Mouse (Mus musculus): ENCODE data around the gene Vps52. TPM values are rescaled to one million over a fixed set of nuclear protein-coding genes. Genes with fewer than 3 reads are reported as not detected.
"Not testable (repeated sequence)": the region's sequence is repeated elsewhere in the genome, so short reads cannot be mapped to it uniquely, and the experiment has no call there.

Vps52 gene
- polyA plus RNA-seq, 1 experiment from 2014 or later: 63.2 TPM

DNA sequence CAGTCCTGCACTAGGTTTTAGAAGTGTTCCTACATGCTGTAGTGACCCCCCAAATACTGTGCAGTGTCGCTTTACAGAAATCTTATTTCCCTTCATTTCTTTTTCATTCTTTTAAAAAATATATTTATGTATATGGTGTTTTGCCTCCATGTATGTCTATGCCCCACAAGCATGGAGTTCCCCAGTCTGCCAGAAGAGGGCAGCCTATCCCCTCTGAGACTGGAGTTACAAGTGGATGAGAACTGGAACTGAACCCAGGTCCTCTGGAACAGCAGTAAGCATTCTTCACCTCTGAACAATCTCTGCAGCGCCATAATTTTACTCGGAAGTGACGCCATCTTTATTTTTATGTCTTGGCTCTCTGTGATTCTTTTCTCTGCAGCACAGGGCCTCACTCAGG is 13.8 kb downstream of the Vps52 start:
- ATAC-seq (ENCODE audit: low FRiP score, low TSS enrichment) (no peak), DNase-seq (no peak)
- WGBS: 80% methylated on average over 4 of the region's 4 CpGs
- Histone ChIP-seq H3K27me3 (ENCODE audit: control insufficient read depth, insufficient read depth, low read length) (no peaks in the 10 kb centered on the region), H3K4me2 (ENCODE audit: low read length) (no peak overlapping the region), H3K4me1 (ENCODE audit: control insufficient read depth, insufficient read depth, low read length) (no peaks in the 10 kb centered on the region), H3K9ac (replicated peaks; ENCODE audit: low read length) (no peak overlapping the region), H3K27ac (replicated peaks; ENCODE audit: low read depth, low read length) (no peak overlapping the region), H3K9me3 (ENCODE audit: control insufficient read depth, low read length) (no peaks in the 10 kb centered on the region), H3K4me3 (replicated peaks; ENCODE audit: low read depth, low read length) (no peak overlapping the region), H3K36me3 (ENCODE audit: control insufficient read depth, insufficient read depth, low read length) (peaks cover 19% of the 10 kb centered on the region)

DNA sequence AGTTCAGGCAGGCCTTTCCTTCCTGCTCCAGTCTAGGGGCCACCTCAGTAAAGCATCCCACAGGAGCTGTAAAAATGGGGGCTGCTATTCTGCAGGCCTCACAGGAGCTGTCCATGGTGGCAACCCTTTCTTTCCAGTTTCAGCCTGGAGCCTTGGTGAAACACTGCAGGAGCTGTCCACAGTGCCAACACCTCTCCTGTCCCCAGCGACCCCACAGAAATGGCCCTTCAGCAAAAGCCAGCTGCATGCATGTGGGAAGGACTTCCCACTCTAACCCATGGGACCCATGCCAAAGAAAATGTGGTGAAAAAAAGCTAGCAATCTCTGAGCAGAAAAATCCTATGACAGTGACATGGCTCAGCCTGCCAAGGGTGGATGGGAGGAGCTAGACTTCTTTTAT is 17.1 kb downstream of the Vps52 start:
- Histone ChIP-seq H3K36me3 (ENCODE audit: control insufficient read depth, insufficient read depth, low read length) (no peaks in the 10 kb centered on the region), H3K4me3 (replicated peaks; ENCODE audit: low read depth, low read length) (no peak overlapping the region), H3K4me2 (ENCODE audit: low read length) (no peak overlapping the region), H3K27ac (replicated peaks; ENCODE audit: low read depth, low read length) (no peak overlapping the region), H3K9ac (replicated peaks; ENCODE audit: low read length) (no peak overlapping the region), H3K9me3 (ENCODE audit: control insufficient read depth, low read length) (no peaks in the 10 kb centered on the region), H3K27me3 (ENCODE audit: control insufficient read depth, insufficient read depth, low read length) (peaks cover 13% of the 10 kb centered on the region), H3K4me1 (ENCODE audit: control insufficient read depth, insufficient read depth, low read length) (no peaks in the 10 kb centered on the region)
- DNase-seq: no peak
- 4% methylated on average over 1 of the region's 1 CpGs for WGBS
- ATAC-seq (ENCODE audit: low FRiP score, low TSS enrichment): no peak

DNA sequence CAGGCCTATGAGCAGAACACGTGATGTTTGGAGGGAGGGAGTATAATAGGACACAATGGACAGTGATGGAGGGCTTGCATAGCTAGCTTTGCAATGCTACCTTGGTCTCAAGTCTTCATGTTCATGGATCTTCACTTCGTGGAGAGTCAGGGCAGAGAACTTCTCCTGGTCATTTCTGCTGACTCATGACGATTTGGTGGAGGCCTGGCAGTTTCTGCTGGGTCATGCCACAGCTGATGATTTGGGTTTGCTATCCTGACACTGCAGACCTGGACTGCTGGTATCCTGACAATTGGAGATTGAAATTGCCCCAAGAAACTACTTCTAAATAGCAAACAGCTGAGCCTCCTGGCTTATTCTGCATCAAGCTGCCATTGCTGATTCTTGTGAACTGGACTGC is 18.0 kb downstream of the Vps52 start:
- H3K4me1 ChIP-seq (ENCODE audit: control insufficient read depth, insufficient read depth, low read length): no peaks in the 10 kb centered on the region
- no peaks in the 10 kb centered on the region for H3K36me3 ChIP-seq (ENCODE audit: control insufficient read depth, insufficient read depth, low read length)
- H3K27me3 ChIP-seq (ENCODE audit: control insufficient read depth, insufficient read depth, low read length): peaks cover 22% of the 10 kb centered on the region
- no peak overlapping the region for H3K27ac ChIP-seq (replicated peaks; ENCODE audit: low read depth, low read length)
- ATAC-seq (ENCODE audit: low FRiP score, low TSS enrichment) (no peak), DNase-seq (no peak)
- no peak overlapping the region for H3K4me3 ChIP-seq (replicated peaks; ENCODE audit: low read depth, low read length)
- WGBS: 51% methylated on average over 3 of the region's 3 CpGs
- no peaks in the 10 kb centered on the region for H3K9me3 ChIP-seq (ENCODE audit: control insufficient read depth, low read length)
- no peak overlapping the region for H3K4me2 ChIP-seq (ENCODE audit: low read length)
- H3K9ac ChIP-seq (replicated peaks; ENCODE audit: low read length): no peak overlapping the region

DNA sequence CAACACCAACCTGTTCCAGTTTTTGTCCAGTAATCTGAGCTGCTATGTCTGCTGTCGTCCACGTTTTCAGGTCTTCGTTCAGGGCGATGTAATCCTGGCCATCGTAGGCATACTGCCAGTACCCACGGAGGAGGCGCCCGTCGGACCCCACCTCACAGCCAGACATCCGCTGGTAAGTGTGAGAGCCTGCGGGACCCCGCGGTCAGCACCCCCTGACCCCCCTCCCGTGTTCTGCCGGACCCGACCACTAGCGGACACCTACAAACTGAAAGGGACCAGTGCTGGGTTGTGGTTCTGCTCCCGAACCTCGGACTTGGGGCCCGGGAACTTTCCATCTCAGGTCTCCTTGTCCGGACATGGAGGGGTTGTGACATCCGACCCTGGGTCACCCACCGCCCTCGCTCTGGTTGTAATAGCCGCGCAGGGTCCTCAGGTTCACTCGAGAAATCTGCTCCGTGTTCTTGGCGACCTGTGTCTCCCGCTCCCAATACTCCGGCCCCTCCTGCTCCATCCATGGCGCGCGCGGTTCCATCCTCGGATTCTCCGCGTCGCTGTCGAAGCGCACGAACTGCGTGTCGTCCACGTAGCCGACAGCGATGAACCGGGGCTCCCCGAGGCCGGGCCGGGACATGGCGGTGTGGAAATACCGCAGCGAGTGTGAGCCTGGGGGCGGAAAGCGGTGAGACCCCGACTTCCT is 22.4 kb downstream of the Vps52 start:
- DNase-seq: no peak
- Histone ChIP-seq H3K9me3 (ENCODE audit: control insufficient read depth, low read length) (no peaks in the 10 kb centered on the region), H3K4me3 (replicated peaks; ENCODE audit: low read depth, low read length) (peak overlapping the region; percentile 28), H3K4me2 (ENCODE audit: low read length) (peak overlapping the region; percentile 48), H3K9ac (replicated peaks; ENCODE audit: low read length) (peak overlapping the region; percentile 16; the same call in 1 of the 2 replicates), H3K36me3 (ENCODE audit: control insufficient read depth, insufficient read depth, low read length) (no peaks in the 10 kb centered on the region), H3K27me3 (ENCODE audit: control insufficient read depth, insufficient read depth, low read length) (peaks cover 40% of the 10 kb centered on the region), H3K4me1 (ENCODE audit: control insufficient read depth, insufficient read depth, low read length) (peaks cover 5% of the 10 kb centered on the region), H3K27ac (replicated peaks; ENCODE audit: low read depth, low read length) (no peak overlapping the region)
- no peak for ATAC-seq (ENCODE audit: low FRiP score, low TSS enrichment)
- 2% methylated on average over 57 of the region's 57 CpGs for WGBS

DNA sequence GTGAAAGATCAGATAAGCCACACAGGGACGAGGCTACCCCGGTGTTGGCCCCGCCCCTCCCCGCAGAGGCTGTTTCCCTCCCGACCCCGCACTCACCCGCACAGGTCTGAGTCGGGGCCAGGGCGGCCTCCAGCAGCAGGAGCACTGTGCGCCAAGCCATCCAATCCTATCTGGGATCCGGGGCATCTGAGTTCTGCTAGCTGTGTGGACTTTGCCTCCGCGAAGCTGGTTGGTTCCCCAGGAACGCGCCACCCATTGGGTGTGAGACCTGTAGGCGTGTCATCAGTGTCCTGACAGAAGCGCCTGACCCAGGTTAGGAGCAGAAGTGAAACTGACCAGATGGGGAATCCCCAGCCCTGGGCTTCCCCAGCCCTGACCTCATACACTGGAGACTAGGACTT is 23.0 kb downstream of the Vps52 start:
- peaks cover 5% of the 10 kb centered on the region for H3K4me1 ChIP-seq (ENCODE audit: control insufficient read depth, insufficient read depth, low read length)
- ATAC-seq (ENCODE audit: low FRiP score, low TSS enrichment): no peak
- H3K4me3 ChIP-seq (replicated peaks; ENCODE audit: low read depth, low read length): peak overlapping the region; percentile 28
- H3K4me2 ChIP-seq (ENCODE audit: low read length): peak overlapping the region; percentile 48
- no peak overlapping the region for H3K27ac ChIP-seq (replicated peaks; ENCODE audit: low read depth, low read length)
- under 1% methylated on average over 17 of the region's 17 CpGs for WGBS
- peak overlapping the region; percentile 16; the same call in 1 of the 2 replicates for H3K9ac ChIP-seq (replicated peaks; ENCODE audit: low read length)
- DNase-seq: peak; percentile 11
- H3K27me3 ChIP-seq (ENCODE audit: control insufficient read depth, insufficient read depth, low read length): peaks cover 40% of the 10 kb centered on the region
- H3K36me3 ChIP-seq (ENCODE audit: control insufficient read depth, insufficient read depth, low read length): no peaks in the 10 kb centered on the region
- no peaks in the 10 kb centered on the region for H3K9me3 ChIP-seq (ENCODE audit: control insufficient read depth, low read length)

DNA sequence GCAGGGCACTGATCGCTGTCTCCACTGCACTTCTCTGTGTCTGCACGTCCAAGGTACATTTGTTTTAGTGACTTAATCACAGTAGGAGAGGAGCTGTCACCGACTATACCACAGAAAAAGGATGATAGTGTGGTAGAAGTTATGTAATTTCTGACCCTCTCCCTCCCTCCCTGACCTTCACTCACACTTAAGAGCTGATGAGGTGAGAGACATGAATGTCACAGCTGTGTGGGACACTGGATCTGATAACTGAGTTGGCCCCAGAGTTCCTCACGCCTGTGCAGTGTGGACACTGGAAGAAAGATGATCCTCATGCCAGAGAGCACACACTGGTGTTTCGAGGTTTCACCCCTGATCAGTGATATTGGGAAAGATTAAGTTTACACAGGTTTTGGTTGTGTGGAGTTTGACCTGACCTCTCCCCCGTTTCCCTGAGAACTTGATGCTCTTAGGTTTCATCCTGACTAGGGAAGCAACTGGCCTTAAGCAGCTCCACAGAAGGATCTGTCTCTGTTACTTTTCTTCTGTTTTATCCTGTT is 24.0 kb downstream of the Vps52 start:
- H3K4me2 ChIP-seq (ENCODE audit: low read length): no peak overlapping the region
- H3K9me3 ChIP-seq (ENCODE audit: control insufficient read depth, low read length): no peaks in the 10 kb centered on the region
- H3K9ac ChIP-seq (replicated peaks; ENCODE audit: low read length): no peak overlapping the region
- ATAC-seq (ENCODE audit: low FRiP score, low TSS enrichment) (no peak), DNase-seq (no peak)
- WGBS: 81% methylated on average over 6 of the region's 6 CpGs
- H3K4me3 ChIP-seq (replicated peaks; ENCODE audit: low read depth, low read length): no peak overlapping the region
- no peak overlapping the region for H3K27ac ChIP-seq (replicated peaks; ENCODE audit: low read depth, low read length)
- H3K4me1 ChIP-seq (ENCODE audit: control insufficient read depth, insufficient read depth, low read length): peaks cover 5% of the 10 kb centered on the region
- no peaks in the 10 kb centered on the region for H3K36me3 ChIP-seq (ENCODE audit: control insufficient read depth, insufficient read depth, low read length)
- H3K27me3 ChIP-seq (ENCODE audit: control insufficient read depth, insufficient read depth, low read length): peaks cover 40% of the 10 kb centered on the region

DNA sequence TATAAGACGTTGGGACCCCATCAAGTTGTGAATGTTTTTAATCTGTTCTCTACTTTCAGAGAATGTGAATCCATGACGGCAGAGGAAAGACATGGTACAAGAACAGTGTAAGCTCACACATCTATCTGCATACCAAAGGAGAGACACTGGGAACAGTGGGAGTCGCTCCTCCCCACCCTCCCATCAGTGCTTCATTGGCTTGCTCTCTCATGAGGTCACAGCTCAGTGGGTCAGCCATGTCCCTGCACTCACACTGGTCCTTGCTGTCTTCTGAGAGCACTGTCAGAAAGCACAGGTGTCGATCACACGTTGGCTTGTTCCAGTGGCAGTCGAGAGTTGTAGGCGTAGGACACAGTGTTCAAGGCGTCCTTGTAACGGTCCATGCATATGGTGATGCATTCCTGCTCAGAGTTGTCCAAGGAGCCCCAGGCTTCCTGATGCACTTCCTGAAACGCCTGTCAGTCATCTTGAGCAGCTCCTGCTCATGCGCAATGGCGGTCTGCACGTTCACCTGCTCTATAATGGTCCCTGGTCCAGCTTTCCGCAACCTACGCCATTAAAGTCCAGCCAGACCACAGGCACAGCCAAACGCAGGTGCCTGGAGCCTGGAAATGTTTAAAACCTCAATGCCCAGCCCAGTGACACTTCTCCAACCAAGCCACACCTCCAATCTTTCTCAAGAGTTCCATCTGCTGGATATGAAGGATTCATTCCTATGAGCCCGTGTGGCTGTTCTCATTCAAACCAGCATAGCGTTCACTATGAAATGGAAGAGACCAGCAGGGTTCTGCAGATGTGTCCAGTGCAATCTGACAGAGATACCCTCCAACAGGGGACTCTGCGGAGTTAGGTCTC is 24.8 kb downstream of the Vps52 start:
- H3K36me3 ChIP-seq (ENCODE audit: control insufficient read depth, insufficient read depth, low read length): no peaks in the 10 kb centered on the region
- 0 out of 2 replicates have a peak overlapping the region, but pooled peaks have one; percentile 15 for H3K4me2 ChIP-seq (ENCODE audit: low read length)
- no peak for DNase-seq
- no peak overlapping the region for H3K9ac ChIP-seq (replicated peaks; ENCODE audit: low read length)
- no peaks in the 10 kb centered on the region for H3K9me3 ChIP-seq (ENCODE audit: control insufficient read depth, low read length)
- no peak overlapping the region for H3K4me3 ChIP-seq (replicated peaks; ENCODE audit: low read depth, low read length)
- WGBS: 78% methylated on average over 19 of the region's 19 CpGs
- no peak for ATAC-seq (ENCODE audit: low FRiP score, low TSS enrichment)
- H3K27me3 ChIP-seq (ENCODE audit: control insufficient read depth, insufficient read depth, low read length): peaks cover 40% of the 10 kb centered on the region
- peak overlapping the region; percentile 20; the same call in 1 of the 2 replicates for H3K27ac ChIP-seq (replicated peaks; ENCODE audit: low read depth, low read length)
- peaks cover 5% of the 10 kb centered on the region for H3K4me1 ChIP-seq (ENCODE audit: control insufficient read depth, insufficient read depth, low read length)

DNA sequence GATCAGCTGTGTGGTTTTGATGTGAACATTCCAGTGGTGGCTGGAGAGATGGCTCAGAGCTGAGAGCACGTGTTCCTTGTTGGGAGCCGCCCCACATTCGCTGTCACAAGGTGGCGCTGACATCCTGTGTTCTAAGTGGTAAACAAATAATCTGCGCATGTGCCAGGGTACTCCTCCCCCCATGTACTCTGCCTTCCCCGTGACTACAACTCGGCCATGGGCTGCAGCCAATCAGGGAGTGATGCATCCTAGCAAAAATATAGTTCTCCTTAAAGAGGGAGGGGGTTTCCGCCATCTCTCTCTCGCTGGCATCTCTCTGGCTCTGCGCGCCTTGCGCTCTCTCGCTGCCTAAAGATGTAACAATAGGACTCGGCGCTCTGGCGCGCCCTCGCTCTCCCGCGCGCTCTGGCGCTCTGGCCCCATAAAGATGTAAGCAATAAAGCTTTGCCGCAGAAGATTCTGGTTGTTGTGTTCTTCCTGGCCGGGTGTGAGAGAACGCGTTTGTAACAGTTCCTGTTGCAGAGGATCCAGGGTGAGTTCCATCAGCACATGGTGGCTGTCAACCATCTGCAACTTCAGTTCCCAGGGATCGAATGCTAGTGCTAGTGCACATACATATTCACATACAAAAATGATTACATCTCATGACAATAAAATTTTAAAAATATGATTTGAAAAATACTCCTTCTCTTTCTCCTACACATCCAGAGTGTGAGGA is 25.7 kb downstream of the Vps52 start:
- peak overlapping the region; percentile 87 for H3K27ac ChIP-seq (replicated peaks; ENCODE audit: low read depth, low read length)
- DNase-seq (peak; percentile 97), ATAC-seq (ENCODE audit: low FRiP score, low TSS enrichment) (peak; percentile 94)
- H3K36me3 ChIP-seq (ENCODE audit: control insufficient read depth, insufficient read depth, low read length); H3K4me1 ChIP-seq (ENCODE audit: control insufficient read depth, insufficient read depth, low read length); H3K9me3 ChIP-seq (ENCODE audit: control insufficient read depth, low read length): not testable (repeated sequence)
- peaks cover 36% of the 10 kb centered on the region for H3K27me3 ChIP-seq (ENCODE audit: control insufficient read depth, insufficient read depth, low read length)
- H3K4me2 ChIP-seq (ENCODE audit: low read length): peak overlapping the region; percentile 59
- H3K9ac ChIP-seq (replicated peaks; ENCODE audit: low read length): peak overlapping the region; percentile 52; the same call in 1 of the 2 replicates
- under 1% methylated on average over 27 of the region's 27 CpGs for WGBS
- H3K4me3 ChIP-seq (replicated peaks; ENCODE audit: low read depth, low read length): peak overlapping the region; percentile 45

Measured in midbrain, embryonic 14.5 days (tissue).